Mouse (Mus musculus) v-Abl transformed pro-B cells (cell line): ENCODE data around the gene Nkx1-2.

ENCODE experiments used
- in situ Hi-C, 2 experiments: fragments of 400-800 bp; cut with MboI; formaldehyde crosslinking; loops; one replicate each; pipeline ENCODE4 v1.15.1; 2025; ENCODE audit not compliant: unreplicated experiment in 2 of 2

Nkx1-2 gene

GRCm38 (mm10) chr7:132608316-132609020 is 9.0 kb upstream of the Nkx1-2 start:
- in situ Hi-C loops: no loop called here

GRCm38 (mm10) chr7:132605689-132606088 is 6.3 kb upstream of the Nkx1-2 start:
- in situ Hi-C loops: no loop called here

GRCm38 (mm10) chr7:132604720-132605119 is 5.3 kb upstream of the Nkx1-2 start:
- in situ Hi-C loops: no loop called here

GRCm38 (mm10) chr7:132600926-132601325 is 1.5 kb upstream of the Nkx1-2 start:
- in situ Hi-C loops: no loop called here

- in situ Hi-C loops: no loop called here
Measured at GRCm38 (mm10) chr7:132600026-132600425, 589 bp upstream of the Nkx1-2 start.

- in situ Hi-C loops: no loop called here
Measured at GRCm38 (mm10) chr7:132597251-132598041, 2.0 kb downstream of the Nkx1-2 start.

GRCm38 (mm10) chr7:132596557-132597250 is 2.7 kb downstream of the Nkx1-2 start:
- in situ Hi-C loops: no loop called here

GRCm38 (mm10) chr7:132595787-132596186 is 3.6 kb downstream of the Nkx1-2 start:
- in situ Hi-C loops: no loop called here

- in situ Hi-C loops: no loop called here
Measured at GRCm38 (mm10) chr7:132594325-132594724, 5.1 kb downstream of the Nkx1-2 start.

- in situ Hi-C loops: no loop called here
Measured at GRCm38 (mm10) chr7:132593762-132594161, 5.7 kb downstream of the Nkx1-2 start.

GRCm38 (mm10) chr7:132589610-132590009 is 9.8 kb downstream of the Nkx1-2 start:
- in situ Hi-C loops: no loop called here

GRCm38 (mm10) chr7:132587167-132587566 is 12.3 kb downstream of the Nkx1-2 start:
- in situ Hi-C loops: no loop called here

GRCm38 (mm10) chr7:132585695-132586491 is 13.5 kb downstream of the Nkx1-2 start:
- in situ Hi-C loops: no loop called here

GRCm38 (mm10) chr7:132581441-132581840 is 18.0 kb downstream of the Nkx1-2 start:
- in situ Hi-C loops: no loop called here

- in situ Hi-C loops: no loop called here
Measured at GRCm38 (mm10) chr7:132580511-132580910, 18.9 kb downstream of the Nkx1-2 start.

- in situ Hi-C loops: loop anchor here in 1 of 2 experiments (5.0 kb wide), 1 partner anchor 65 kb away; no protein-coding TSS in a partner anchor
Measured at GRCm38 (mm10) chr7:132576891-132577290, 22.5 kb downstream of the Nkx1-2 start.

- in situ Hi-C loops: loop anchor here in 1 of 2 experiments (5.0 kb wide), 1 partner anchor 66 kb away; no protein-coding TSS in a partner anchor
Measured at GRCm38 (mm10) chr7:132576116-132576650, 23.3 kb downstream of the Nkx1-2 start, which contains the start of gene Oat. TSS of gene Oat (minus strand) at chr7:132576398.

- in situ Hi-C loops: loop anchor here in 1 of 2 experiments (5.0 kb wide), 1 partner anchor 67 kb away; no protein-coding TSS in a partner anchor
Measured at GRCm38 (mm10) chr7:132575623-132576022, 23.8 kb downstream of the Nkx1-2 start.

- in situ Hi-C loops: loop anchor here (5.0 to 25.0 kb wide), 3 partner anchors 68 to 1212 kb away; partner anchors contain the start of genes 2310057M21Rik (in 1 of the 2), Edrf1 (in 1 of the 2) and Pstk (in 1 of the 2)
Measured at GRCm38 (mm10) chr7:132574646-132575045, 24.8 kb downstream of the Nkx1-2 start.
